Mouse (Mus musculus) CH12.LX (cell line): ENCODE measurements around the gene Esr1. TPM values are rescaled to one million over a fixed set of nuclear protein-coding genes. Genes with fewer than 3 reads are reported as not detected.

ENCODE experiments used
- DNase-seq: peaks from one replicate; pipeline ENCODE4 v3.0.0-alpha.2; 2013; ENCODE audit errors: extremely low read depth
- H3K27ac ChIP-seq: 2 replicates; pipeline ENCODE4 v1.5.1; 2012; ENCODE audit warnings: low read depth, mild to moderate bottlenecking, control low read depth, moderate library complexity; ENCODE audit not compliant: insufficient read depth
- H3K27me3 ChIP-seq: replicated peaks from 2 replicates; pipeline ENCODE3; 2012; ENCODE audit warnings: inconsistent platforms
- H3K36me3 ChIP-seq, 2 experiments: replicated peaks in 1 of 2; 2 replicates each; pipeline versions ENCODE3 to v1.6.1; 2012; ENCODE audit warnings: inconsistent platforms in 1 of 2, low read length in 1 of 2, mild to moderate bottlenecking in 1 of 2, mixed read lengths in 1 of 2, moderate library complexity in 1 of 2; ENCODE audit not compliant: control insufficient read depth in 1 of 2, insufficient read depth in 1 of 2
- H3K4me1 ChIP-seq, 2 experiments: 2 replicates each; pipeline ENCODE4 v1.6.1; 2012; ENCODE audit warnings: inconsistent platforms in 1 of 2, moderate library complexity in 1 of 2; ENCODE audit not compliant: insufficient read depth in 2 of 2, control insufficient read depth in 1 of 2
- H3K4me2 ChIP-seq: 2 replicates; pipeline ENCODE4 v1.6.1; 2012; ENCODE audit warnings: low read depth, mild to moderate bottlenecking, control low read depth; ENCODE audit not compliant: poor library complexity, insufficient read depth, severe bottlenecking
- H3K4me3 ChIP-seq, 3 experiments: fragments of 150-350 bp in 1 of 3; sonication (generic) in 1 of 3; replicated peaks in 1 of 3; 2 replicates each; pipeline versions ENCODE3 to v1.5.1; 2011 to 2012; ENCODE audit warnings: low read depth in 2 of 3, low read length in 2 of 3, mild to moderate bottlenecking in 2 of 3, moderate library complexity in 2 of 3, control low read depth in 1 of 3, improper control_type of control experiment in 1 of 3, inconsistent platforms in 1 of 3, mixed read lengths in 1 of 3; ENCODE audit not compliant: poor library complexity in 1 of 3
- H3K79me2 ChIP-seq: replicated peaks from 2 replicates; pipeline ENCODE4 v1.6.1; 2012; ENCODE audit warnings: mild to moderate bottlenecking, moderate library complexity; ENCODE audit not compliant: control insufficient read depth, poor library complexity, insufficient read depth, severe bottlenecking; ENCODE audit errors: extremely low read depth
- H3K9ac ChIP-seq: 2 replicates; pipeline ENCODE4 v1.6.1; 2012; ENCODE audit warnings: low read depth, mild to moderate bottlenecking, control low read depth, moderate library complexity; ENCODE audit not compliant: insufficient read depth
- H3K9me3 ChIP-seq: replicated peaks from 2 replicates; pipeline ENCODE3; 2012; ENCODE audit warnings: low read length, inconsistent platforms, mixed read lengths
- BHLHE40 ChIP-seq: IDR thresholded peaks from 2 replicates; pipeline ENCODE4 v1.6.1; 2011; ENCODE audit warnings: mild to moderate bottlenecking, low read depth, low read length, improper control_type of control experiment
- CHD1 ChIP-seq: IDR thresholded peaks from 2 replicates; pipeline ENCODE4 v1.6.1; 2012; ENCODE audit warnings: low read depth, low read length, improper control_type of control experiment, inconsistent platforms
- CTCF ChIP-seq, 2 experiments: IDR thresholded peaks in 1 of 2; conservative IDR thresholded peaks in 1 of 2; 2 replicates each; pipeline ENCODE4 v1.5.1; 2011 to 2012; ENCODE audit warnings: low read depth in 2 of 2, low read length in 2 of 2, improper control_type of control experiment in 1 of 2, inconsistent platforms in 1 of 2, mild to moderate bottlenecking in 1 of 2, moderate library complexity in 1 of 2
- E2F4 ChIP-seq: IDR thresholded peaks from 2 replicates; pipeline ENCODE4 v1.6.1; 2011; ENCODE audit warnings: low read depth, low read length, improper control_type of control experiment; ENCODE audit not compliant: insufficient replicate concordance
- ELF1 ChIP-seq: IDR thresholded peaks from 2 replicates; pipeline ENCODE4 v1.6.1; 2014; ENCODE audit warnings: low read depth, mild to moderate bottlenecking, inconsistent platforms, low read length, improper control_type of control experiment
- GABPA ChIP-seq: IDR thresholded peaks from 2 replicates; pipeline ENCODE4 v1.6.1; 2012; ENCODE audit warnings: low read depth, low read length, improper control_type of control experiment, inconsistent platforms; ENCODE audit not compliant: insufficient replicate concordance
- HCFC1 ChIP-seq: IDR thresholded peaks from 2 replicates; pipeline ENCODE4 v1.6.1; 2012; ENCODE audit warnings: low read depth, mild to moderate bottlenecking, inconsistent platforms, low read length, improper control_type of control experiment
- IRF4 ChIP-seq: IDR thresholded peaks from 2 replicates; pipeline ENCODE4 v1.6.1; 2014; ENCODE audit warnings: low read depth, mild to moderate bottlenecking, inconsistent platforms, low read length, improper control_type of control experiment
- JUN ChIP-seq: IDR thresholded peaks from 2 replicates; pipeline ENCODE4 v1.6.1; 2011; ENCODE audit warnings: low read depth, mild to moderate bottlenecking, low read length, improper control_type of control experiment, moderate library complexity; ENCODE audit not compliant: insufficient read depth
- JUND ChIP-seq: conservative IDR thresholded peaks from 2 replicates; pipeline ENCODE4 v1.6.1; 2011; ENCODE audit warnings: low read depth, low read length, improper control_type of control experiment
- MAFK ChIP-seq: IDR thresholded peaks from 2 replicates; pipeline ENCODE4 v1.6.1; 2011; ENCODE audit warnings: low read length, improper control_type of control experiment; ENCODE audit not compliant: insufficient replicate concordance
- MEF2A ChIP-seq: IDR thresholded peaks from 2 replicates; pipeline ENCODE4 v1.6.1; 2014; ENCODE audit warnings: low read depth, mild to moderate bottlenecking, inconsistent platforms, low read length, improper control_type of control experiment, borderline replicate concordance
- MXI1 ChIP-seq: IDR thresholded peaks from 2 replicates; pipeline ENCODE4 v1.6.1; 2011; ENCODE audit warnings: mild to moderate bottlenecking, low read depth, low read length, improper control_type of control experiment
- MYC ChIP-seq: IDR thresholded peaks from 2 replicates; pipeline ENCODE4 v1.6.1; 2011; ENCODE audit warnings: low read depth, mild to moderate bottlenecking, improper control_type of control experiment, low read length
- NRF1 ChIP-seq: IDR thresholded peaks from 2 replicates; pipeline ENCODE4 v1.6.1; 2014; ENCODE audit warnings: low read depth, mild to moderate bottlenecking, inconsistent platforms, low read length, improper control_type of control experiment, moderate library complexity
- PAX5 ChIP-seq: IDR thresholded peaks from 2 replicates; pipeline ENCODE4 v1.6.1; 2012; ENCODE audit warnings: low read length, inconsistent platforms, mixed read lengths
- POLR2A ChIP-seq: IDR thresholded peaks from 2 replicates; pipeline ENCODE4 v1.6.1; 2011; ENCODE audit warnings: low read depth, mild to moderate bottlenecking, improper control_type of control experiment, low read length
- POLR2AphosphoS2 ChIP-seq: IDR thresholded peaks from 2 replicates; pipeline ENCODE4 v1.6.1; 2011; ENCODE audit warnings: low read depth, low read length, improper control_type of control experiment
- RAD21 ChIP-seq: IDR thresholded peaks from 2 replicates; pipeline ENCODE4 v1.6.1; 2011; ENCODE audit warnings: low read depth, mild to moderate bottlenecking, low read length, improper control_type of control experiment, moderate library complexity
- SIN3A ChIP-seq: IDR thresholded peaks from 2 replicates; pipeline ENCODE4 v1.6.1; 2012; ENCODE audit warnings: low read length, improper control_type of control experiment, inconsistent platforms
- SMC3 ChIP-seq: IDR thresholded peaks from 2 replicates; pipeline ENCODE4 v1.6.1; 2011; ENCODE audit warnings: low read depth, low read length, improper control_type of control experiment
- TBP ChIP-seq: conservative IDR thresholded peaks from 2 replicates; pipeline ENCODE4 v1.6.1; 2011; ENCODE audit warnings: low read depth, low read length, improper control_type of control experiment
- UBTF ChIP-seq: IDR thresholded peaks from 2 replicates; pipeline ENCODE4 v1.6.1; 2012; ENCODE audit warnings: low read depth, mild to moderate bottlenecking, inconsistent platforms, low read length, improper control_type of control experiment, moderate library complexity
- USF1 ChIP-seq: IDR thresholded peaks from 2 replicates; pipeline ENCODE4 v1.6.1; 2014; ENCODE audit warnings: low read depth, mild to moderate bottlenecking, inconsistent platforms, low read length, improper control_type of control experiment
- ZMIZ1 ChIP-seq: IDR thresholded peaks from 2 replicates; pipeline ENCODE4 v1.6.1; 2012; ENCODE audit warnings: low read depth, mild to moderate bottlenecking, inconsistent platforms, low read length, improper control_type of control experiment
- ZNF384 ChIP-seq: IDR thresholded peaks from 2 replicates; pipeline ENCODE4 v1.6.1; 2012; ENCODE audit warnings: low read depth, low read length, improper control_type of control experiment, inconsistent platforms
- dilution Hi-C: fragments of 300-500 bp; cut with MboI; formaldehyde crosslinking; loops from 2 replicates; pipeline ENCODE4 v1.14.3; 2020; ENCODE audit warnings: low sequenced_read_pairs; ENCODE audit not compliant: extremely low pct_unique_long_range_greater_than_20kb, extremely low pct_ligation_motif_present
- in situ Hi-C: fragments of 300-500 bp; cut with MboI; formaldehyde crosslinking; loops from 3 replicates; pipeline ENCODE4 v1.14.3; 2019; ENCODE audit warnings: low sequenced_read_pairs, low pct_ligation_motif_present, low pct_unique_long_range_greater_than_20kb, mixed read lengths
- polyA plus RNA-seq: library from polyadenylated mRNA; unstranded; fragments of >175 nt; gene quantifications from 2 replicates; pipeline ENCODE4 v1.2.1, GENCODE M21; 2012; ENCODE audit warnings: low read depth; ENCODE audit not compliant: insufficient read length
- total RNA-seq, 2 experiments: library from RNA; depleted of rRNA; stranded (reverse); fragments of 300-350 nt in 1 of 2; fragments of >200 nt in 1 of 2; gene quantifications; 2 replicates each; pipeline ENCODE4 v1.2.3; 2012 to 2014

Esr1 gene
- total and polyA plus RNA-seq, 3 experiments, result 0.63 to 1.0 (median 0.64) TPM

DNA sequence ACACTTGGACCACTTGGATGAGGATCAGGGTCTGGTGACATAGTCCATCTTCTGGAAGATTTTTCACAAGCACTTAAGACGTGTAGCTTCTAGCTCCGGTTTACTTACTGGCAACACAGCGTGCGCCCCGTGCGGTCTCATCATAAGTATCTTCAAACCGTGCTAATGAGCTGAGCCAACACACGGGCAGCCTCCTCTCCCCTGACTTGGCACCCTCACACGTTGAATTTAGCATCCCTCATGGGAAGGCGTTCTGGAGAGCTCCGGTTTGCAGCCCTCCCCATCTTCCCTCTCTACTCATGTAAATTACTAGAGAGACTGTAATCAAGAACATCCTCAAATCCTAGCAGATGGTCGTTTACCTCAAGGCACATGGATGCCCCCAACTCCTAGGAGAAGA, 12.5 kb upstream of the Esr1 start:
- H3K27me3 ChIP-seq, result no peaks in the 10 kb centered on the region
- peaks cover 21% of the 10 kb centered on the region for H3K9me3 ChIP-seq
- no peak overlapping the region for H3K9ac ChIP-seq
- in situ Hi-C loops (no loop called here), dilution Hi-C loops (no loop called here)
- TF ChIP-seq HCFC1 (no peak), MXI1 (no peak), JUN (no peak), UBTF (no peak), CHD1 (no peak), MYC (no peak), PAX5 (no peak), SIN3A (no peak), BHLHE40 (no peak), CTCF (conservative IDR thresholded peaks at IDR 0.05 in 1 of 2, IDR thresholded peaks at IDR 0.05 in 1 of 2; ENCODE audit: low read depth in 2 of 2, low read length in 2 of 2) (no peak; a peak in 1 of 4 replicates), GABPA (no peak), NRF1 (no peak), IRF4 (no peak), SMC3 (no peak), E2F4 (no peak), POLR2AphosphoS2 (no peak), ZNF384 (no peak), ELF1 (no peak), RAD21 (no peak)
- DNase-seq, result no peak
- no peak overlapping the region for H3K27ac ChIP-seq
- no peaks in the 10 kb centered on the region for H3K36me3 ChIP-seq
- peaks cover 0 to 9% of the 10 kb centered on the region in 2 experiments; a peak in 2 of 4 replicates for H3K4me1 ChIP-seq
- H3K4me3 ChIP-seq, result no peak overlapping the region
- no peaks in the 10 kb centered on the region for H3K79me2 ChIP-seq
- H3K4me2 ChIP-seq, result no peak overlapping the region

DNA sequence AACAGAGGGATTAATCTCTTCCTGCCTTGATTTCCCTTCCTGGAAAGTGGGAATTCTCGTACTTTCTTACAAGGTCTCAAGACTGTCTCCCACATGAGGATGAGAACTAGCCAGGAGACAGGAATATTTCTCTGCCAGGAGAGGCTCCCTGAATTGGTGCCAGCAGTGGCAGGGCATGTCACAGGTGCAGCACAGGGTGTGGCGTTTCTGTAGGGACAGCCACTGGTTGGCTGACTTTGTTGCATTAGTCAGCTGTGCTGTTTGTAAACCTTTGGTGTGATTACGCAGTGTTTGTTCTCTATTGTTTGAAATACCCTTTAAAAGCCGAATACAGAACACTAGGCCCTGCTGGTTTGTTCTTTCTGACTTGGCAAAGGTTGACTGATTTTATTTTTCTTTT, 11.8 kb upstream of the Esr1 start:
- Histone ChIP-seq H3K4me2 (no peak overlapping the region), H3K27ac (no peak overlapping the region), H3K4me1 (peaks cover 0 to 9% of the 10 kb centered on the region in 2 experiments; a peak in 2 of 4 replicates), H3K79me2 (no peaks in the 10 kb centered on the region), H3K36me3 (no peaks in the 10 kb centered on the region), H3K27me3 (no peaks in the 10 kb centered on the region), H3K9ac (no peak overlapping the region), H3K4me3 (no peak overlapping the region), H3K9me3 (peaks cover 21% of the 10 kb centered on the region)
- dilution Hi-C loops (no loop called here), in situ Hi-C loops (no loop called here)
- TF ChIP-seq TBP (no peak), CTCF (conservative IDR thresholded peaks at IDR 0.05 in 1 of 2, IDR thresholded peaks at IDR 0.05 in 1 of 2; ENCODE audit: low read depth in 2 of 2, low read length in 2 of 2) (no peak), MYC (no peak), HCFC1 (no peak), IRF4 (no peak), POLR2A (no peak), JUND (no peak), USF1 (no peak), NRF1 (no peak), POLR2AphosphoS2 (no peak), MAFK (no peak), MEF2A (no peak), PAX5 (no peak), ZMIZ1 (no peak)
- no peak for DNase-seq
